Mouse (Mus musculus): ENCODE measurements at regions not wholly inside any gene's neighbourhood (a gene's known extent, or its start where the extent isn't known, plus 50 kb on each side); places are given as distances from the start of the nearest gene placed in this dataset.

DNA sequence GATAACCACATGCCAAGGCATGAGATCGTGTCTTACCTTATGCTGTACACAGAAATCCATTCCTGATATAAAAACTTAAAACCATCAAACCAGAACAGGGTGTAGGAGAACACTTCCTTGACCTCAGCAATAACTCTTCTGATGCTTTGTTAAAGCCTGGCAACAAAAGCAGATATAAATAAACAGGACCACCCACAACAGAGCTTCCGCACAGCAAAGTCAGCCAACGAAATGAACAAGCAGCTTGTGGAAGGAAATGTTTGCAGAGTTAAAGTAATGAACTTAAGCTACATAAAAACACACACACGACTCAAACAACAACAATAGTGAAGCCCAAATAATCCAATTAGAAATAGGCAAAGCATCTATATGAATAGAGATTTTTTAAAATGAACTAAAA lies 54.8 kb upstream of the Bach2 start:
- no peak for DNase-seq

DNA sequence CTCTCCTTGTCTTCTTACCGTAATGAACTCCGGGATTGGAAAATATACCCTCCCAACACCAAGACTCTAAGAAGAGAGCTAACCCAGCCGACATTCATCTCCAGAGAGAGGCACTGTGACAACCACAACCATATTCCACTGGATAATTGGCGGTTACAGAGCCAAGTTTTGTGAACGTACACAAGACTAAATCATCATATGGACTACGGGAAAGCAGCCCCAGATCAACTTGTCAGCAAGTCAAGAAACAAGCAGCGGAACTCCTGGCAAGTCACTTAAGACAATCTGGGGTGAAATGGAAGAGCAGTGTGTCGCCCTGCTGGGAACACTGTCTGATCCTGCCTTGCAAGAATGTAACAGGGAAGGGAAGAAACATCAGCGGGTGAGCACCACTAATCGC lies 52.6 kb upstream of the Bach2 start:
- no peak for DNase-seq

DNA sequence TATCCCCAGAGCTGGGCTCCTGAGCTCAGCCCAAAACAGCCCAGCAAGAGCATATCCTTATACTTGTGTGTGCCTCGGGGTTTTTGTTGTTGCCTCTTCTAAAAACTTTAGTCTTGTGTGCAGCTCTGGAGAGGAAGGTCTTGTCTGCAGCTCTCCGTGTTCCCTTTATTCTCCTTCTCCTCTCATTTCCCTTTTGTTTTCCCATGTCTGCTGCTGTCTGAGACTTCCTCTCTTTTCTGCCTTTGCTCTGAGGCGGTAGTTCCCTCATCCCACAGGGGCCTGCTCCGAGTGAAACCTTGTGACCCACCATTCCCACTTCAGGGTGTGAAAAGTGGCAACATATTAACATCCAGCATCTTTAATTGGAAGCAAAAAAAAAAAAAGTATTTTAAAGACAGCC lies 51.5 kb upstream of the Bach2 start:
- DNase-seq: no peak

DNA sequence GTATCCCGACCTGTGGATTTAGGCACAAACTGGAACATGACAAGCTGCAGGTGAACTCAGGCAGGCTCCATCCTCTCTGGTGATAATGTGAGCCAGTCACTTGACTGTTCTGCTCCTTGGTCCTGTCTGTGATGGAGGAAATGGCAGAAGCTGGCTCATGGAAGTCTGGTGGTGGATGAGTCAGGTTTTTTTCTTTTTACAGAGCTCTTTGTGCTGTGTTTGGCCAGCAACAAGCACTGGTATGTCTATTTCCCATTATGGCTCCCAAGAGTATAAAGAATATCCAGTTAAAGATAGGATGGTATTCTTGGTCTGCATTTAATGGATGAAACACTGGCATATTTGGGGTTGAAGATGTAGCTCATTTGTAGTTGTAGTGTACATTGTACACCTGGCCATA lies 50.5 kb upstream of the Bach2 start:
- no peak for DNase-seq

DNA sequence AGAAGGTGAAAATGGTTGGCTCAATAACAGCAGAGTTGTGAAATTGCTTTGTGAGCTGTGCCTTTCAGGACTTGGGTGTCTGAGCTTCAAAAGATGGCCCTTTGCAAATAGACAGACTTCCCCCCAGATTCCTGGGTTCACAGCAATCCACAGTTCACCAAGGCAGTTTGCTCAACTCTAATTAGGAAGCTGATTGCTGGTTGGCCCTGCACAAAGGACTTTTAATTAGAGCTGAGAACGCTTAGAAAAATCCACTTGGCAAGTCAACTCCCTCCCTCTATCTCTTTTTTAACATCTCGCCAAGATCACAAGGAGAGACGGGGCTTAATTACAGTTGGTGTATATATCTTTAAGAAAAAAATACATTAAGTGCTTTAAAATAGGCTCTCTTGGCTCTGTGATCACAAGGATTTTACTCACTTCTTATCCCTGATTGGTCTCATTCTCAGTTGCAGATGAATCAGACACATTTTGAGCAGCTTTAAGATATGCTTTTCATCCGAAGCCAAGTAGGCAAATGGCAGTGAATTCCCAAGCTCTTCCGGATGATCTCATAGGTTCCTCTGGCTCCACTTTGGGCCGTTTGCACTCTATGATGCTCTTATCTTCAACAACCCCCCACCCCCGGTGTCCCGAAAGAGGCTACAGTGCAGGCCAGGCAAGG lies 49.7 kb upstream of the Bach2 start:
- no peak for DNase-seq
